Mouse (Mus musculus): ENCODE measurements around the gene Exosc9.

DNA sequence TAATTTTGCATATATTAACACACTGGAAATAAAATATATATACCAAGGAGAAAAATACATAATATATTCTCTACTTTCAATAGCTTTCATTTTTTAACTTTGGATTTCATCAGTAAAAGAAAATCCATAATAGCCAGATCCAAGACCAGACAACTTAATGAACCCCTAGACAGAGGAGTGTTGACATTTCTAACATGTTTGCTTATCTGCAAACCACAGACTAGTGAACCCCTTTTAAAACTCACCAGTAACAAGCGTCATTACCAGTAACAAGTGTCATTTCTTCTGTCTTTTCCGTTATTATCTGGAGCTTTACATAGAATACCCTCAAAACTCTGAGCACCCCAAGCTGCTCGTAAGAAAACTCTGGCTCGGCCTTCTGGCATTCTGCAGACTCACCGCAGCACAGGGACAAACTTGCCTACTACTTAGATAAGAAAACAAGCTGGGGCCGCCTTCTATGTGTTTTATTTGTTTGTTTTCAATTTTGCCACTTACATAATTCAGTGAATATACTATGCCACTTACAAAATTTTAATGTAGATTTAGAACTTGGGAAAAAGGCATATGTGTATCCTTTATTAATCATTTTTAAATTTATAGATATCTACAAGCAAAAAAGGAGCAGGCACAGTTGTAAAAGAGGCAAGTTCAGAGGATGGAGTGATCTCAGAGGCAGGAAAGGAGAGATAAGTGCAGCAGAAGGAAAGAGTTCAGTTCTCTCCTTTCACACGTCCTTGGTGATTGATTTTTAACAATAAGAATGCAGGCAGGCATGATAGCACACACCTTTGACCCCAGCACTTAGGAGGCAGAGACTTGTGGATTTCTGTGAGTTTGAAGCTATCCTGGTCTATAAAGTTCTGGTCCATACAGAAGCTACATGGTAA lies 53.7 kb downstream of the Exosc9 start:
- no peak for TF ChIP-seq EP300 (IDR thresholded peaks at IDR 0.05; ENCODE audit: insufficient read depth, low read depth, low read length)
- no peak for TF ChIP-seq CTCF (IDR thresholded peaks at IDR 0.05)
